Mouse (Mus musculus): ENCODE results near the gene Arf6. TPM values are rescaled to one million over a fixed set of nuclear protein-coding genes. Genes with fewer than 3 reads are reported as not detected.
"Not testable (repeated sequence)": the region's sequence is repeated elsewhere in the genome, so short reads cannot be mapped to it uniquely, and the experiment has no call there.

The Arf6 gene
- total RNA-seq, 4 experiments from 2014 or later: 38.7 to 56.0 (median 49.2) TPM

DNA sequence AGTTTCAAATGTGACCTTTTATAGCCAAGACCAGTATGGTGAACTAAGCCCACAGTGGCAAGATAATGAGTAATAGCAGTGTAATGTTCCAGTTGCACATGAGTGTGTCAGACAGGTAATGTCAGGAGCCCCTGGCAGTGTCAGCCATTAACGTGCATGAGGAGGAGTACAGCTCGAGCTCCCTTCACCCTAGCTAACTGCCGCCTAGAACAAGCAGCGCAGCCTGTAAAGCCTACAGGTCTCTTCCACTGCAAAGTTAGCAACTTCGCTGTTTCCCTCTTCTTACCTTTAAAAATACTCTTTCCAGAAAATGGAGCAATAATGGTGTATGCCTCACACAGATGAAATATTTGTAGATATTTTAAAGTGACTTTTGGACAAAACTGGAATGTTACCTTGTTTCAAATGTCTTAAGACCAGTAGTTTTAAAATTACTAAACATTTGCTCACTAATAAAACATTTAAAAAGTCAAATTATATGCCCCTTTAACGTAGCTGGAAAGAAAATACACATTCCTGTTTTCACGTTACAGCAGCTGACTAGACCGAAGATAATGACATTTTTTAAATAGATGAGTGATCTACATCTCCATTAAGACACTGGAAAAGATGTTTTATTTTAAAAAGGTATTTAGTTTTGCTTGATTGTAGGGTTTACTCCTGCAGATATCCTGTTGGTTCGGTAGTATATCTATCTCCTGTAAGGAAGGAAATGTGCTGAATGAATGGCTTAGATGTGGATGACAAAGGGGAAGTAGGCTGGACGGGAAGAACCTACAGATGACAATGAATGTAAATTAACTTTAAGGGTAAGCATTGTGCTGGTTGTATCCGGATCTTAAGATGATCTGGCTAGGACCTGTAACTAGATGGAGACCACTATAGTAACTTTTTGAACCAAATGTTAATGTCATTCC, 2.2 kb downstream of the Arf6 start:
- DNase-seq (ENCODE audit: low spot score in 2 of 2): no peak

GRCm38 (mm10) chr12:69376132-69376531, 4.2 kb downstream of the Arf6 start:
- no peak for DNase-seq (ENCODE audit: low spot score in 2 of 2)

DNA sequence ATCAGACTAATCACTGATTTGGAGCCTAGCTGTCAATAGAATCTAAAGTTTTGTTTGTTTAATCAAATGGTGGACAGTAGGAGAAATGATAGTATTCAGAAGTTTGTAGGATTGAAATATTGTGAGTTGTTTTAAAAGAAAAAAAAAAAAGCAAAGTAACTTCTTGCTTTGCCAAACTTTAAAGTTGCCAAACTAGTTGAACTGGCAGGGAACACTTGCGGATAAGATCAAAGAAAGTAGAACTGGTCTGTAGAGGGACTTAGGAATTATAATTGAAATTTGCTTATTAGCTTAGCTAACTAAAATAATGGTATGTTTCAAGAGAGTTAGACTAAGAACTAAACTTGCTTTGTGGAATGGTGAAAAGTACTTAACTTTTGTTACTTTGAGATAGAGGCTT, 5.2 kb downstream of the Arf6 start:
- no peak for DNase-seq (ENCODE audit: low spot score in 2 of 2)

DNA sequence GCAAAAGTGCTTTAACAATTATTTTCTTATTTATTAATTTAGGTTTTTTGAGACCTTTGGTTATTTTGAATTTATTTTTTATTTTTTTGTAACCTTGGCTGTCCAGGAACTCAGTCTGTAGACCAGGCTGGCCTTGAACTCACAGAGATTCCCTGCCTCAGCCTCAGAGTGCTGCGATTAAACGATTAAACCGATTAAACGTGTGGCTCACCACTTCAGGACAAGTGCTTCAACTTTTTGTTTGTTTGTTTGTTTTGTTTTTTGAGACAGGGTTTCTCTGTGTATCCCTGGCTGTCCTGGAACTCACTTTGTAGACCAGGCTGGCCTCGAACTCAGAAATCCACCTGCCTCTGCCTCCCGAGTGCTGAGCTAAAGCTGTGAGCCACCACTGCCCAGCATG, 5.7 kb downstream of the Arf6 start:
- DNase-seq (ENCODE audit: low spot score in 2 of 2): not testable (repeated sequence)

- no peak for DNase-seq (ENCODE audit: low spot score in 2 of 2)
Measured at GRCm38 (mm10) chr12:69378558-69379454, 6.9 kb downstream of the Arf6 start.

DNA sequence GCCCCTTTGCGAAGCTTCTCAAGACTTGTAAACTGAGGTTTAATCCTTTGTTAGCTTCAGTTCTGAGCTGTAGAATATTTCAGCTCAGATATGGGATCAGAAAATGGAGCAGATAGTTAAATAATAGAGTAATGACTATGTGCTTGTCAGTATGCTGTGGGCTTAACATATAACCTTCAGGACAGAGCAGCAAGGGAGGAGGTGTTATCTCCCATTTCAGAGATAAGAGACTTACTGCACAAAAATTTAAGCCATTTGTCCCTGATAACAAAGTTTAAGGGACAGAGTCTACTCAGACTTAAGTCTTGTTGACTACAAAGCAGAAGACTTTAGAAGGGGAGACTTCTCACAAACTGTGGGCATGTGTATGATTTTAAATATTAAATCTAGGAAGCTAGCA, 10.9 kb downstream of the Arf6 start:
- DNase-seq (ENCODE audit: low spot score in 2 of 2): no peak

- DNase-seq (ENCODE audit: low spot score in 2 of 2): no peak
Measured at GRCm38 (mm10) chr12:69384606-69385005, 12.7 kb downstream of the Arf6 start.

DNA sequence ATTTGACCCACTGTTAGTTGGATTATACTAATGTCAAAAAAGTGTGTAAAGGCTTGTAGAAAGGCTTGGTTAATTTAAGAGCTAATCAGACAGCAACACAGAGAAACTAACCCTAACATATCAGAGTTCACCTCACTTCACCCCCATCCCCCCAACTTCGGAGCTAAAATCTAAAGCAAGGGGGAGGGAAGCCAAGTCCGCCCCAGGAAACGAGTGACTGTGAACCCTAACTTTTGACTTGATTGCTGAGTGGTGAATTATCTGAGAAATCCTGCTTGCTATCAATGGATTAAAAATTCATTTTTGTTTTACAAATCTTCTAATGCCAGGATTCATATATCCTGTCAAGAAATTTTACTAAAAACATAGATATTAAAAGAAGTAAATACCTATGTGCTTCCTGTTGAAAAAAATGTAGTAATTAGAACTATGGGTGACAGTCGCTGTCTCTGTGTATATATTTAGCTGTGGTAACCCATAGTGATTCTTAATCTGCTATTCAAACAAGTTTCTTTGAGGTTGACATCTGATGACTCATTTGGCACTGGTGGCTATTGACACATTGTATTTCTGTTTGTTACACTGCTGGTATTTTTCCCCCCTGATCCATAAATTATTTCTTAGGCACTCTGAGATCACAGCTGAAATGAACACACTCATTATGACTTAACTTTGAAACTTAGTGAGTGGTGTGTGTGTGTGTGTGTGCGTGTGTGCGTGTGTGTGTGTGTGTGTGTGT, 13.8 kb downstream of the Arf6 start:
- DNase-seq (ENCODE audit: low spot score in 2 of 2): no peak

GRCm38 (mm10) chr12:69386281-69386732, 14.4 kb downstream of the Arf6 start:
- DNase-seq (ENCODE audit: low spot score in 2 of 2): not testable (repeated sequence)

GRCm38 (mm10) chr12:69388321-69388869, 16.4 kb downstream of the Arf6 start:
- no peak for DNase-seq (ENCODE audit: low spot score in 2 of 2)

DNA sequence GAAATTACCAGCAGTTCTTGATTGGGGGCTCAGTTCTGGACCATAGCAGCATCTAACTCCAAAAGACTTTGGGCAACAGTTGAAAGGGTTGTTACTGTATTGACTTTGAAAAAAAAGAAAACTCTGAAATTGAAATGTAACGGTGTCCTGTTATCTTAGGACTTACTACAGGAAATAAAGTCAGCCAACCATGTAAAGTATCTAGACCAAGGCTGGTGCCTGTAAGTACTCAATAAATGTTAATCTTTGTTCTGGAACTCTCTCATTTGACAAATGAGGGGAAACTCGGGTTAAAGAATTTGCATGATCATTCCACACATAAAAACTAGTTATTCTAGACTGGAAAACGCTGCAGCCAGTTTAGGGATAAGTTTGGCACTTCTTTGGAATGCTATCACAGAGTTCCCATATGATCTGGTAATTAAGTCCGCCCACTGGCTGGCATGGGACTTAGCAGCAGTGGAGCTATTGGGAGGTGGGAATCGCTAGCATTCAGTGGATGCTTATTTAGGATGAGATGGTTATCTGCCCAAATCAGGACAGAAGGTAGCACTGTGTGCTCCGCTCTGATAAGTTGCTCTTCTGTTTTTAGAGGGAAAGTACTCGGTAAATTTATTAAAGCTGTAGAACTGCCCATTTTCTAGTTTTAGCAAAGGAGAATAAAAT, 17.5 kb downstream of the Arf6 start:
- DNase-seq (ENCODE audit: low spot score in 2 of 2): peak; percentile 14 to 46

GRCm38 (mm10) chr12:69390000-69390698, 18.2 kb downstream of the Arf6 start:
- DNase-seq (ENCODE audit: low spot score in 2 of 2): no peak

DNA sequence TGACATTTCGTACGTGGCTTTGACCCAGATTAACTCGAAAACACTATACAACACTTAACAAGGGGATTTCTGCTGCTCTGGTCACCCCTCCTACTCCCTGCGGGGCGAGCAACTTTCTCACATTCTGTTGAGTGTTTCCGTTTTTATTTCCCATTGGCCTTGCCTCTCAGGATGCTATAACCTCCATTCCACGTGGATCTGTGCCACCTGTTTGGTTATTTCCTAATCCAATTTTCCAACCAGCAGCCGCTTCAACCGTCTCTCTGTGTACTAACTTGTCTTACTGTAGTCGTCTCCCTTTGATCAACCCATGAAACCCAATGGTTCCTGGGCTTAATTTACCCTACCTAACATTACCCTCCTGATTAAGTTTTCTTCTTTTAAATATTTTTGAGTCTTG, 21.1 kb downstream of the Arf6 start:
- no peak for DNase-seq (ENCODE audit: low spot score in 2 of 2)

- no peak for DNase-seq (ENCODE audit: low spot score in 2 of 2)
Measured at GRCm38 (mm10) chr12:69394456-69394855, 22.5 kb downstream of the Arf6 start.

DNA sequence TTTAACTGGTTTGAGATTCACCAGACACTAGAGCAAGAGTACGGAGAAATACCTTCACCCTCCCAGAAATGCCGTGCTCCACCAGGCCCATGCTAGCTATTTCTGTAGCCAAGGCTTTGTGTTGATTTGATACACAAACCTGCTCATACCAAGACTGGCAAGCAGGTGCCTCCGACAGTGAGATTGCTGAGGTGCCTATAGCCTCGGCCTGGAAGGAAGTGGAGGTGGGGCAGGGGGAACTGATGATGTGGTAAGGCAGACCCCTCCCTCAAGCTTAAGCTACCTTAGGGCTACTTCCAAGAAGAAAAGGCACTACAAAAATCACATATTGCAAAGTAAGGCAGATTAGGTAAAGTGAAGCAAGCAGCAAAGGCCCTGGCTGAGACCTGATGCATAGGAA, 28.4 kb downstream of the Arf6 start:
- no peak for DNase-seq (ENCODE audit: low spot score in 2 of 2)

- DNase-seq (ENCODE audit: low spot score in 2 of 2): no peak
Measured at GRCm38 (mm10) chr12:69400871-69401286, 28.9 kb downstream of the Arf6 start.

DNA sequence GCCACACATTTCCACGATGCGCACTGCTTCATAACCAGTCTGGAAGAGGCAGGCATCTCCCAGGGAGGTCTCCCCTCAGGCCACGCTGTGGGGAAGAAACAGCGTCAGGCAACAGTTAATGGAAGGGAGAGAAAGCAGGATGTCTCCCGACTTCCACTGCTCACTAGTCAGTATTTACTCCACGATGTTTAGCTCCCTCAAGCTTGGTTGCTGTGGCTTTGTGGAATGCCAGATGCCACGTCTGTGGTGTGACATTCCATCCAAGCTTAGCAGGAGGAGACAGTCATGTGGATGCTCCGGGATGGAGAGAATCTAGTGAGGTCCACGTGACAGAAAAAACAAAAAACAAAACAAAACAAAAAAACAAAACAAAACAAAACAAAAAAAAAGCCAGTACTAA, 30.1 kb downstream of the Arf6 start:
- DNase-seq (ENCODE audit: low spot score in 2 of 2): no peak

- DNase-seq (ENCODE audit: low spot score in 2 of 2): no peak
Measured at GRCm38 (mm10) chr12:69402594-69403167, 30.7 kb downstream of the Arf6 start.

- no peak for DNase-seq (ENCODE audit: low spot score in 2 of 2)
Measured at GRCm38 (mm10) chr12:69410767-69411166, 38.8 kb downstream of the Arf6 start.

GRCm38 (mm10) chr12:69411936-69412335, 40.0 kb downstream of the Arf6 start:
- no peak for DNase-seq (ENCODE audit: low spot score in 2 of 2)
